Mouse (Mus musculus): ENCODE results near the gene Ascc2. TPM values are rescaled to one million over a fixed set of nuclear protein-coding genes. Genes with fewer than 3 reads are reported as not detected.
A peak's percentile ranks its signal among the peaks of the same experiment; 100 is the strongest.

The Ascc2 gene
- polyA plus RNA-seq, 2 experiments, result 10.0 to 15.0 TPM

- Histone ChIP-seq H3K36me3 (replicated peaks; ENCODE audit: control insufficient read depth, insufficient read depth, low read depth) (no peaks in the 10 kb centered on the region), H3K9ac (replicated peaks) (no peak overlapping the region), H3K9me3 (ENCODE audit: control insufficient read depth, low read length) (no peaks in the 10 kb centered on the region), H3K27me3 (ENCODE audit: control insufficient read depth, insufficient read depth, low read length) (no peaks in the 10 kb centered on the region), H3K4me2 (ENCODE audit: low read depth) (no peak overlapping the region), H3K4me1 (replicated peaks; ENCODE audit: control insufficient read depth in 2 of 2, insufficient read depth in 2 of 2, low read length in 1 of 2) (no peaks in the 10 kb centered on the region), H3K4me3 (ENCODE audit: insufficient read depth in 1 of 2, low read depth in 2 of 2, low read length in 2 of 2) (no peak overlapping the region), H3K27ac (no peak overlapping the region)
- DNase-seq (ENCODE audit: low read depth in 3 of 3, low spot score in 3 of 3) (no peak), ATAC-seq (ENCODE audit: insufficient read depth) (no peak)
- no peak for TF ChIP-seq EP300 (IDR thresholded peaks at IDR 0.05; ENCODE audit: low read depth)
- TF ChIP-seq CTCF (IDR thresholded peaks at IDR 0.05; ENCODE audit: low read depth), result no peak
- 39% methylated on average over 11 of the region's 11 CpGs for WGBS (ENCODE audit: insufficient replicate concordance)
Measured at GRCm38 (mm10) chr11:4688632-4689380, 51.3 kb downstream of the Ascc2 start.

- Histone ChIP-seq H3K9ac (replicated peaks) (no peak overlapping the region), H3K36me3 (replicated peaks; ENCODE audit: control insufficient read depth, insufficient read depth, low read depth) (no peaks in the 10 kb centered on the region), H3K4me2 (ENCODE audit: low read depth) (no peak overlapping the region), H3K27me3 (ENCODE audit: control insufficient read depth, insufficient read depth, low read length) (no peaks in the 10 kb centered on the region), H3K4me3 (ENCODE audit: insufficient read depth in 1 of 2, low read depth in 2 of 2, low read length in 2 of 2) (no peak overlapping the region), H3K4me1 (replicated peaks; ENCODE audit: control insufficient read depth in 2 of 2, insufficient read depth in 2 of 2, low read length in 1 of 2) (no peaks in the 10 kb centered on the region), H3K27ac (no peak overlapping the region), H3K9me3 (ENCODE audit: control insufficient read depth, low read length) (no peaks in the 10 kb centered on the region)
- no peak for DNase-seq (ENCODE audit: low read depth in 3 of 3, low spot score in 3 of 3)
- ATAC-seq (ENCODE audit: insufficient read depth), result no peak
- TF ChIP-seq CTCF (IDR thresholded peaks at IDR 0.05; ENCODE audit: low read depth), result no peak
- TF ChIP-seq EP300 (IDR thresholded peaks at IDR 0.05; ENCODE audit: low read depth), result no peak
- WGBS (ENCODE audit: insufficient replicate concordance), result 78% methylated on average over 7 of the region's 7 CpGs
Measured at GRCm38 (mm10) chr11:4690353-4690752, 52.8 kb downstream of the Ascc2 start.

- 65% methylated on average over 10 of the region's 10 CpGs for WGBS (ENCODE audit: insufficient replicate concordance)
- no peak overlapping the region for H3K27ac ChIP-seq
- no peaks in the 10 kb centered on the region for H3K4me1 ChIP-seq (replicated peaks; ENCODE audit: control insufficient read depth in 2 of 2, insufficient read depth in 2 of 2, low read length in 1 of 2)
- no peak overlapping the region for H3K4me2 ChIP-seq (ENCODE audit: low read depth)
- H3K9me3 ChIP-seq (ENCODE audit: control insufficient read depth, low read length), result no peaks in the 10 kb centered on the region
- no peak overlapping the region for H3K9ac ChIP-seq (replicated peaks)
- H3K27me3 ChIP-seq (ENCODE audit: control insufficient read depth, insufficient read depth, low read length), result no peaks in the 10 kb centered on the region
- H3K4me3 ChIP-seq (ENCODE audit: insufficient read depth in 1 of 2, low read depth in 2 of 2, low read length in 2 of 2), result no peak overlapping the region
- TF ChIP-seq EP300 (IDR thresholded peaks at IDR 0.05; ENCODE audit: low read depth), result no peak
- no peak for TF ChIP-seq CTCF (IDR thresholded peaks at IDR 0.05; ENCODE audit: low read depth)
- H3K36me3 ChIP-seq (replicated peaks; ENCODE audit: control insufficient read depth, insufficient read depth, low read depth), result no peaks in the 10 kb centered on the region
- DNase-seq (ENCODE audit: low read depth in 3 of 3, low spot score in 3 of 3), result no peak
- no peak for ATAC-seq (ENCODE audit: insufficient read depth)
Measured at GRCm38 (mm10) chr11:4691213-4691612, 53.7 kb downstream of the Ascc2 start.

DNA sequence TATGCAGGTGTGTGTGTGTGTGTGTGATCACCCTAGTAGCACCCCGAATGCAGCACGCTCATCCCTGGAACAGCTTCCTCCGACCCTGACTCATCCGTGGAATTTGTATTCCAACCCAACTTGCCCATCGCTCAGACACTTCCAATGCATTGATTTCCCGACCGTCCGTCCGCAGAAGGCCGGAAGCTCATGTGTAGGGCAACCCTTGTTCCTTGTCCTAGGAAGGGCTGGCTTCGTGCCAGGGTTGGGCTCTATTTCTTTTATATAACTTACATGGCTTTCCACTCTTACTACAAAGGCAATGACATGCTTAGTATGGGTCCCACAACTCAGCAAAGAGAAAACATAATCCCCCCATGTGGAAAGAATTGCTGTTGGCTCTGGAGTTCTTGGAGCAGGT, 54.6 kb downstream of the Ascc2 start:
- WGBS (ENCODE audit: insufficient replicate concordance), result 82% methylated on average over 11 of the region's 11 CpGs
- TF ChIP-seq EP300 (IDR thresholded peaks at IDR 0.05; ENCODE audit: low read depth) (no peak), CTCF (IDR thresholded peaks at IDR 0.05; ENCODE audit: low read depth) (no peak)

GRCm38 (mm10) chr11:4697043-4697983, 59.8 kb downstream of the Ascc2 start:
- peak; percentile 52 for TF ChIP-seq CTCF (IDR thresholded peaks at IDR 0.05; ENCODE audit: low read depth)
- TF ChIP-seq EP300 (IDR thresholded peaks at IDR 0.05; ENCODE audit: low read depth), result no peak
- ATAC-seq (ENCODE audit: insufficient read depth) (peak; percentile 36; the same call in 1 of the 2 replicates), DNase-seq (ENCODE audit: low read depth in 3 of 3, low spot score in 3 of 3) (peak in 1 of 3 experiments; percentile 22)
- H3K27ac ChIP-seq, result no peak overlapping the region
- no peaks in the 10 kb centered on the region; a peak in 1 of 4 replicates for H3K4me1 ChIP-seq (replicated peaks; ENCODE audit: control insufficient read depth in 2 of 2, insufficient read depth in 2 of 2, low read length in 1 of 2)
- no peaks in the 10 kb centered on the region for H3K27me3 ChIP-seq (ENCODE audit: control insufficient read depth, insufficient read depth, low read length)
- no peak overlapping the region for H3K4me3 ChIP-seq (ENCODE audit: insufficient read depth in 1 of 2, low read depth in 2 of 2, low read length in 2 of 2)
- WGBS (ENCODE audit: insufficient replicate concordance), result 33% methylated on average over 7 of the region's 7 CpGs
- no peak overlapping the region for H3K4me2 ChIP-seq (ENCODE audit: low read depth)
- H3K36me3 ChIP-seq (replicated peaks; ENCODE audit: control insufficient read depth, insufficient read depth, low read depth), result peaks cover 11% of the 10 kb centered on the region
- no peak overlapping the region for H3K9ac ChIP-seq (replicated peaks)
- no peaks in the 10 kb centered on the region for H3K9me3 ChIP-seq (ENCODE audit: control insufficient read depth, low read length)

More for the DNA sequence above, 54.6 kb downstream of the Ascc2 start:
- H3K36me3 ChIP-seq (replicated peaks; ENCODE audit: control insufficient read depth, insufficient read depth, low read depth), result no peaks in the 10 kb centered on the region
- H3K27ac ChIP-seq, result no peak overlapping the region
- no peaks in the 10 kb centered on the region for H3K9me3 ChIP-seq (ENCODE audit: control insufficient read depth, low read length)
- ATAC-seq (ENCODE audit: insufficient read depth) (no peak), DNase-seq (ENCODE audit: low read depth in 3 of 3, low spot score in 3 of 3) (no peak)
- no peak overlapping the region for H3K4me2 ChIP-seq (ENCODE audit: low read depth)
- no peaks in the 10 kb centered on the region for H3K4me1 ChIP-seq (replicated peaks; ENCODE audit: control insufficient read depth in 2 of 2, insufficient read depth in 2 of 2, low read length in 1 of 2)
- H3K9ac ChIP-seq (replicated peaks), result no peak overlapping the region
- no peak overlapping the region for H3K4me3 ChIP-seq (ENCODE audit: insufficient read depth in 1 of 2, low read depth in 2 of 2, low read length in 2 of 2)
- no peaks in the 10 kb centered on the region for H3K27me3 ChIP-seq (ENCODE audit: control insufficient read depth, insufficient read depth, low read length)

Measured in liver, embryonic 14.5 days (tissue).